Mouse (Mus musculus) myocyte (in vitro differentiated cells): Measurements from ENCODE around the gene Cdh6. TPM values are rescaled to one million over a fixed set of nuclear protein-coding genes. Genes with fewer than 3 reads are reported as not detected.

Source experiments
- H3K27me3 ChIP-seq: one replicate; pipeline ENCODE4 v1.6.1; 2011; ENCODE audit not compliant: control insufficient read depth, insufficient read depth, insufficient read length
- H3K36me3 ChIP-seq: one replicate; pipeline ENCODE4 v1.6.1; 2011; ENCODE audit not compliant: control insufficient read depth, insufficient read depth
- H3K4me2 ChIP-seq: one replicate; pipeline ENCODE4 v1.6.1; 2011; ENCODE audit warnings: low read depth, control low read depth
- H3K4me3 ChIP-seq: one replicate; pipeline ENCODE4 v1.5.1; 2011; ENCODE audit warnings: mild to moderate bottlenecking, control low read depth, moderate library complexity
- H3K79me2 ChIP-seq: one replicate; pipeline ENCODE4 v1.6.1; 2011; ENCODE audit not compliant: control insufficient read depth, insufficient read depth
- H3ac ChIP-seq: one replicate; pipeline ENCODE4 v1.6.1; 2011; ENCODE audit not compliant: control insufficient read depth, insufficient read length
- CEBPB ChIP-seq: IDR thresholded peaks from 2 replicates; pipeline ENCODE4 v1.6.1; 2011; ENCODE audit warnings: mild to moderate bottlenecking, moderate library complexity; ENCODE audit not compliant: poor library complexity, insufficient read depth, severe bottlenecking
- E2F4 ChIP-seq: IDR thresholded peaks from one replicate; pipeline ENCODE4 v1.6.1; 2011; ENCODE audit warnings: mild to moderate bottlenecking, control low read depth, moderate library complexity; ENCODE audit not compliant: insufficient read depth
- MAX ChIP-seq: IDR thresholded peaks from one replicate; pipeline ENCODE4 v1.6.1; 2011; ENCODE audit warnings: low read depth, mild to moderate bottlenecking, control low read depth
- MYOD1 ChIP-seq, 3 experiments: IDR thresholded peaks; one replicate each; pipeline ENCODE4 v1.6.1; 2011; ENCODE audit warnings: control low read depth in 2 of 3, low read depth in 2 of 3, mild to moderate bottlenecking in 2 of 3, moderate library complexity in 1 of 3; ENCODE audit not compliant: insufficient read length in 2 of 3, control insufficient read depth in 1 of 3
- MYOG ChIP-seq, 3 experiments: IDR thresholded peaks; one replicate each; pipeline ENCODE4 v1.6.1; 2011; ENCODE audit warnings: control low read depth in 2 of 3, low read depth in 2 of 3, mild to moderate bottlenecking in 2 of 3; ENCODE audit not compliant: insufficient read length in 2 of 3, control insufficient read depth in 1 of 3, insufficient read depth in 1 of 3
- POLR2A ChIP-seq: IDR thresholded peaks from one replicate; pipeline ENCODE4 v1.6.1; 2011; ENCODE audit warnings: low read depth, mild to moderate bottlenecking, control low read depth, moderate library complexity; ENCODE audit not compliant: insufficient read length
- POLR2AphosphoS2 ChIP-seq: IDR thresholded peaks from one replicate; pipeline ENCODE4 v1.6.1; 2011; ENCODE audit warnings: low read depth, control low read depth; ENCODE audit not compliant: insufficient read length
- REST ChIP-seq: IDR thresholded peaks from one replicate; pipeline ENCODE4 v1.6.1; 2011; ENCODE audit warnings: mild to moderate bottlenecking, control low read depth, moderate library complexity; ENCODE audit not compliant: insufficient read depth, insufficient read length
- SRF ChIP-seq: IDR thresholded peaks from one replicate; pipeline ENCODE4 v1.6.1; 2011; ENCODE audit warnings: low read depth; ENCODE audit not compliant: control insufficient read depth, insufficient read length
- TCF12 ChIP-seq: IDR thresholded peaks from one replicate; pipeline ENCODE4 v1.6.1; 2011; ENCODE audit warnings: mild to moderate bottlenecking, control low read depth; ENCODE audit not compliant: poor library complexity, insufficient read depth, severe bottlenecking
- TCF3 ChIP-seq: IDR thresholded peaks from one replicate; pipeline ENCODE4 v1.6.1; 2011; ENCODE audit warnings: low read depth, control low read depth; ENCODE audit not compliant: insufficient read length
- USF1 ChIP-seq: IDR thresholded peaks from one replicate; pipeline ENCODE4 v1.6.1; 2011; ENCODE audit warnings: low read depth, mild to moderate bottlenecking, control low read depth, moderate library complexity
- polyA plus RNA-seq: library from polyadenylated mRNA; unstranded; fragments of >200 nt; fragmentation: generic; extraction: Trizol; gene quantifications from one replicate; pipeline ENCODE4 v1.2.1, GENCODE M21; 2012; ENCODE audit warnings: missing spikeins

Gene Cdh6
- polyA plus RNA-seq, 1 experiment = 0.02 TPM

DNA sequence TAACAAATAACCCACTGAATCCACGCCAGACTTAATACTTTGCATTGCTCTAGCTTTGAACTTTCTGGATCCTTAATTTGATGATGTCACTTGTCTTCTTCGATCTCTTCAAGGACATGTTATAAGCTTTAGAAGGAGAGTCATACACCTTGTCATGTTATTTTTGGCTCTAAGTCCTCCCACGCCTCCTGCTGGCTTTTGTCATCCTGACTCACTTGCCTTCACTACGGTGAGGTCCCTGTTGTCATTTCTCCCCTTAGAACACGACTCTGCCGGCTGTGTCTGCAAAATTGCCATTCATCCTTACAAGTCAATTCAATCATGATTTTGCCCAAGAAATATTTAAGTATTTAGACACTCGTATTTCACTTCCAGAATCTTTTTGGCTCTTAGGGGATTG lies 171.9 kb downstream of the Cdh6 start:
- Histone ChIP-seq H3K4me3 (no peak overlapping the region), H3K79me2 (no peaks in the 10 kb centered on the region), H3K27me3 (no peaks in the 10 kb centered on the region), H3ac (no peak overlapping the region), H3K4me2 (no peak overlapping the region), H3K36me3 (no peaks in the 10 kb centered on the region)
- TF ChIP-seq SRF (no peak), MYOD1 (IDR thresholded peaks at IDR 0.05; ENCODE audit: control insufficient read depth in 1 of 3, insufficient read length in 2 of 3, low read depth in 2 of 3) (no peak), E2F4 (no peak), POLR2A (no peak), CEBPB (no peak)

DNA sequence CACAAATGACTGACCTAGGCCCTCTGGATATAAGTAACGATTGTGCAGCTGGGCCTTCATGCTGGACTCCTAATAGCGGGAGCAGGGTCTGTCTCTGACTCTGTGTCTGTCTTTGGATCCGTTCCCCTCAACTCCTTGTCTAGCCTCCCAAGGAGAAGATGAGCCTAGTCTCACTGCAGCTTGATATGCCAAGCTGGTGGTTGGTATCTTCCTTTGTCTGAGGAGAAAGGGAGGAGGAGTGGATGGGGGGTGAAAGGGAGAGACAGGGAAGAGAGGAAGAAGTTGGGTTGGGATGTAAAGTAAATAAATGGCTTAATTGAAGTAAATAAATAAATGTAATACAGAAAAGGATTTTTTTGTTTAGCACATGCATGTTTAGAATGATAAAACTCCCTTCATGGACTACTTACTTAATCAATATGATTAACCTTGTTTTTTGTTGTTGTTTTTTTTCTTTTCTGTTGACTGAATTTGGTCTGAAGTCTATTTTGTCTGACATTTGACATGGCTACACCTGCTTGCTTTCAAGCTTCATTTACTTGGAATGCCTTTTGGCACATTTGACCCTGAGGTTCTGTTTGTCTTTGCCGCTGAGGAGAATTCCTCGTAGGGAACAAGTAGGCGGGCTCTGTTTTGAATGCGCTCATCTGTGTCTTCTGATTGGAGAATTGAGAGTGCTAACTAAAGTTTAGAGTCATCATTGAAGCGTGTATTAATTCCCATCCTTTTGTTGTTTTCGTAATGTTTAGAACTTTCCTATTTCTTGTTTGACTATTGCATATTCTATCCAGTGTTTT lies 178.7 kb downstream of the Cdh6 start:
- TF ChIP-seq CEBPB = no peak
- no peak for TF ChIP-seq USF1
- no peak for TF ChIP-seq POLR2A
- TF ChIP-seq E2F4 = no peak
- TF ChIP-seq TCF12 = no peak
- no peak for TF ChIP-seq POLR2AphosphoS2
- no peak for TF ChIP-seq TCF3
- no peak for TF ChIP-seq MYOG (IDR thresholded peaks at IDR 0.05; ENCODE audit: control insufficient read depth in 1 of 3, insufficient read depth in 1 of 3, insufficient read length in 2 of 3, low read depth in 2 of 3)
- TF ChIP-seq MAX = no peak
- TF ChIP-seq REST = no peak
- TF ChIP-seq MYOD1 (IDR thresholded peaks at IDR 0.05; ENCODE audit: control insufficient read depth in 1 of 3, insufficient read length in 2 of 3, low read depth in 2 of 3) = no peak
- TF ChIP-seq SRF = no peak
- H3K4me2 ChIP-seq = no peak overlapping the region
- no peak overlapping the region for H3ac ChIP-seq
- H3K27me3 ChIP-seq = no peaks in the 10 kb centered on the region
- no peaks in the 10 kb centered on the region for H3K36me3 ChIP-seq
- no peak overlapping the region for H3K4me3 ChIP-seq
- no peaks in the 10 kb centered on the region for H3K79me2 ChIP-seq
